In genomic region chr7:44973415-44974130, GRCm38 (mm10) we compare ENCODE assay signal across 9 mouse cellular contexts. TPM values are rescaled to one million over a fixed set of nuclear protein-coding genes. Genes with fewer than 3 reads are reported as not detected.
A peak's percentile ranks its signal among the peaks of the same experiment; 100 is the strongest.
DNase-seq lines count a peak whose midpoint lies in the region; ATAC-seq lines count a peak whose summit lies in the region.
"Had no signal": no experiment of that assay in that cellular context is flagged by ENCODE, and none has a peak within 500 bp of the region (broad histone marks: within the 10 kb centered on the region; RNA-seq: fewer than 3 reads in every experiment).

No protein-coding gene starts in this region.

- peak overlapping the region; percentile 26; the same call in 1 of the 2 replicates for H3K9ac ChIP-seq in heart, embryonic 12.5 days
- peak overlapping the region; percentile 82 for H3K9ac ChIP-seq in hindbrain, embryonic 13.5 days
- peak overlapping the region; percentile 69 for H3K9ac ChIP-seq in midbrain, embryonic 14.5 days (replicated peaks; ENCODE audit: low read length)

- H3K27ac ChIP-seq in heart, embryonic 12.5 days (ENCODE audit: poor library complexity, severe bottlenecking): peak overlapping the region; percentile 5; the same call in 1 of the 2 replicates
- peak overlapping the region; percentile 98 for H3K27ac ChIP-seq in hindbrain, embryonic 13.5 days
- peak overlapping the region; percentile 97 for H3K27ac ChIP-seq in midbrain, embryonic 14.5 days (replicated peaks; ENCODE audit: low read depth, low read length)

- H3K36me3 ChIP-seq in heart, embryonic 12.5 days: peaks cover 32% of the 10 kb centered on the region
- H3K36me3 ChIP-seq in hindbrain, embryonic 13.5 days: peaks cover 33% of the 10 kb centered on the region
- peaks cover 28% of the 10 kb centered on the region for H3K36me3 ChIP-seq in midbrain, embryonic 14.5 days (ENCODE audit: control insufficient read depth, insufficient read depth, low read length)

- no peaks in the 10 kb centered on the region for H3K9me3 ChIP-seq in heart, embryonic 12.5 days (replicated peaks)
- no peaks in the 10 kb centered on the region for H3K9me3 ChIP-seq in hindbrain, embryonic 13.5 days
- H3K9me3 ChIP-seq in midbrain, embryonic 14.5 days (ENCODE audit: control insufficient read depth, low read length): no peaks in the 10 kb centered on the region

- 43% methylated on average over 14 of the region's 14 CpGs for WGBS in heart, embryonic 12.5 days
- 35% methylated on average over 14 of the region's 14 CpGs for WGBS in hindbrain, embryonic 13.5 days
- 31% methylated on average over 14 of the region's 14 CpGs for WGBS in midbrain, embryonic 14.5 days

- ATAC-seq in heart, embryonic 12.5 days (ENCODE audit: insufficient number of reproducible peaks, low FRiP score): no peak
- ATAC-seq in hindbrain, embryonic 13.5 days (ENCODE audit: low FRiP score): no peak
- no peak for ATAC-seq in midbrain, embryonic 14.5 days (ENCODE audit: low FRiP score, low TSS enrichment)

- peak overlapping the region; percentile 48 for H3K4me3 ChIP-seq in heart, embryonic 12.5 days
- peak overlapping the region; percentile 56 for H3K4me3 ChIP-seq in hindbrain, embryonic 13.5 days
- peak overlapping the region; percentile 56 for H3K4me3 ChIP-seq in midbrain, embryonic 14.5 days (replicated peaks; ENCODE audit: low read depth, low read length)

- H3K4me1 ChIP-seq in heart, embryonic 12.5 days (replicated peaks): peaks cover 31% of the 10 kb centered on the region
- peaks cover 50% of the 10 kb centered on the region for H3K4me1 ChIP-seq in hindbrain, embryonic 13.5 days (replicated peaks)
- peaks cover 34% of the 10 kb centered on the region for H3K4me1 ChIP-seq in midbrain, embryonic 14.5 days (ENCODE audit: control insufficient read depth, insufficient read depth, low read length)

- intact Hi-C loops in heart, postnatal 25 days (cut with DNase I): no loop called here

- no peaks in the 10 kb centered on the region for H3K27me3 ChIP-seq in heart, embryonic 12.5 days (replicated peaks)
- H3K27me3 ChIP-seq in hindbrain, embryonic 13.5 days: no peaks in the 10 kb centered on the region
- no peaks in the 10 kb centered on the region for H3K27me3 ChIP-seq in midbrain, embryonic 14.5 days (ENCODE audit: control insufficient read depth, insufficient read depth, low read length)

- H3K4me2 ChIP-seq in heart, embryonic 12.5 days: peak overlapping the region; percentile 77
- peak overlapping the region; percentile 91 for H3K4me2 ChIP-seq in hindbrain, embryonic 13.5 days
- peak overlapping the region; percentile 96 for H3K4me2 ChIP-seq in midbrain, embryonic 14.5 days (ENCODE audit: low read length)

- DNase-seq in heart, postnatal 25 days (ENCODE audit: low spot score): no peak
- peak; percentile 47 for DNase-seq in brain, adult 2 months (ENCODE audit: low read depth, low spot score)
- DNase-seq in midbrain, embryonic 14.5 days: no peak
- no peak for DNase-seq in embryo, embryonic 10.5 days (ENCODE audit: low spot score)
- DNase-seq in adipocyte (ENCODE audit: low spot score): no peak
- DNase-seq in ovary, postnatal 14 days (ENCODE audit: low spot score): no peak

RNA-seq across cellular contexts. Expression of gene Cpt1c, which starts 1.1 kb away (rescaled TPM):
- 10.7 and 11.5 TPM in 2 replicates for polyA plus RNA-seq in heart, embryonic 12.5 days (2016; fragmentation: Nextera tagmentation; extraction: Ambion mirVana)
- 1 to 10 TPM; 2.7 to 3.1 TPM for total RNA-seq in heart, postnatal 25 days (2021)
- polyA plus RNA-seq in hindbrain, embryonic 13.5 days (2015; fragmentation: Nextera tagmentation; extraction: Ambion mirVana): 52.2 and 56.3 TPM in 2 replicates
- polyA plus RNA-seq in midbrain, embryonic 14.5 days (2014; fragmentation: Nextera tagmentation; extraction: Ambion mirVana): 50.1 and 52.3 TPM in 2 replicates

RNA-seq across cellular contexts. Expression of gene Prmt1, which starts 12.8 kb away (rescaled TPM):
- polyA plus RNA-seq in heart, embryonic 12.5 days (2016; fragmentation: Nextera tagmentation; extraction: Ambion mirVana): 377 and 394 TPM in 2 replicates
- 100 to 1,000 TPM; 105 to 111 TPM for total RNA-seq in heart, postnatal 25 days (2021)
- 681 and 687 TPM in 2 replicates for polyA plus RNA-seq in hindbrain, embryonic 13.5 days (2015; fragmentation: Nextera tagmentation; extraction: Ambion mirVana)
- 236 and 281 TPM in 2 replicates for polyA plus RNA-seq in midbrain, embryonic 14.5 days (2014; fragmentation: Nextera tagmentation; extraction: Ambion mirVana)

RNA-seq across cellular contexts. Expression of gene Irf3, which starts 23.9 kb away (rescaled TPM):
- polyA plus RNA-seq in heart, embryonic 12.5 days (2016; fragmentation: Nextera tagmentation; extraction: Ambion mirVana): 59.5 and 60.8 TPM in 2 replicates
- total RNA-seq in heart, postnatal 25 days (2021): 10 to 100 TPM; 28.3 to 30.9 TPM
- polyA plus RNA-seq in hindbrain, embryonic 13.5 days (2015; fragmentation: Nextera tagmentation; extraction: Ambion mirVana): 66.7 and 68.3 TPM in 2 replicates
- polyA plus RNA-seq in midbrain, embryonic 14.5 days (2014; fragmentation: Nextera tagmentation; extraction: Ambion mirVana): 46.7 and 54.0 TPM in 2 replicates

RNA-seq across cellular contexts. Expression of gene Bcl2l12, which starts 24.9 kb away (rescaled TPM):
- polyA plus RNA-seq in heart, embryonic 12.5 days (2016; fragmentation: Nextera tagmentation; extraction: Ambion mirVana): 42.1 and 42.5 TPM in 2 replicates
- 10 to 100 TPM; 10.2 to 11.2 TPM for total RNA-seq in heart, postnatal 25 days (2021)
- 16.2 and 19.7 TPM in 2 replicates for polyA plus RNA-seq in hindbrain, embryonic 13.5 days (2015; fragmentation: Nextera tagmentation; extraction: Ambion mirVana)
- polyA plus RNA-seq in midbrain, embryonic 14.5 days (2014; fragmentation: Nextera tagmentation; extraction: Ambion mirVana): 11.8 and 15.4 TPM in 2 replicates

RNA-seq across cellular contexts. Expression of gene Tsks, which starts 30.6 kb away (rescaled TPM):
- 0.19 TPM in 1 of 2 replicates, not detected in the other for polyA plus RNA-seq in heart, embryonic 12.5 days (2016; fragmentation: Nextera tagmentation; extraction: Ambion mirVana)
- total RNA-seq in heart, postnatal 25 days (2021): not detected
- polyA plus RNA-seq in hindbrain, embryonic 13.5 days (2015; fragmentation: Nextera tagmentation; extraction: Ambion mirVana): 0.17 TPM in 1 of 2 replicates, not detected in the other
- polyA plus RNA-seq in midbrain, embryonic 14.5 days (2014; fragmentation: Nextera tagmentation; extraction: Ambion mirVana): not detected in 2 replicates
- total RNA-seq: MEL had no signal

Comparison
In these comparisons a context has a peak if more than half of its experiments do, and no peak if none do; other contexts are left out.
1. H3K27ac ChIP-seq: peak in every context shown above with its lines; median percentile 98 in hindbrain, embryonic 13.5 days; 97 in midbrain, embryonic 14.5 days; 5 in heart, embryonic 12.5 days.
2. H3K9ac ChIP-seq: peak in every context shown above with its lines; median percentile 82 in hindbrain, embryonic 13.5 days; 69 in midbrain, embryonic 14.5 days; 26 in heart, embryonic 12.5 days.